Mouse (Mus musculus) liver, postnatal 0 days (tissue): ENCODE results near the gene Irgm1. TPM values are rescaled to one million over a fixed set of nuclear protein-coding genes. Genes with fewer than 3 reads are reported as not detected.

Source experiments
- ATAC-seq: fragments of 200-750 bp; cut with Nextera tagmentation; 2 replicates; pipeline ENCODE4 v1.8.0; 2017; ENCODE audit warnings: mild to moderate bottlenecking, moderate library complexity
- DNase-seq: peaks from one replicate; pipeline ENCODE4 v3.0.0-alpha.2; 2016
- H3K27ac ChIP-seq: fragments of 300-500 bp; sonication (generic); 2 replicates; pipeline ENCODE4 v1.5.1; 2014; ENCODE audit warnings: antibody characterized with exemption, moderate library complexity, mild to moderate bottlenecking, low read depth
- H3K27me3 ChIP-seq: fragments of 300-500 bp; sonication (generic); 2 replicates; pipeline ENCODE4 v1.6.1; 2014; ENCODE audit warnings: low read length, control low read depth, mixed read lengths; ENCODE audit not compliant: insufficient read depth
- H3K36me3 ChIP-seq: fragments of 300-500 bp; sonication (generic); replicated peaks from 2 replicates; pipeline ENCODE4 v1.6.1; 2014; ENCODE audit warnings: mild to moderate bottlenecking, control low read depth, low read length, moderate library complexity, mixed read lengths; ENCODE audit not compliant: insufficient read depth
- H3K4me1 ChIP-seq: fragments of 300-500 bp; sonication (generic); 2 replicates; pipeline ENCODE4 v1.6.1; 2014; ENCODE audit warnings: antibody characterized with exemption, mild to moderate bottlenecking, control low read depth; ENCODE audit not compliant: insufficient read depth
- H3K4me2 ChIP-seq: fragments of 300-500 bp; sonication (generic); 2 replicates; pipeline ENCODE4 v1.6.1; 2014; ENCODE audit warnings: low read depth, mild to moderate bottlenecking, low read length, moderate library complexity, mixed read lengths
- H3K4me3 ChIP-seq: fragments of 300-500 bp; sonication (generic); 2 replicates; pipeline ENCODE4 v1.5.1; 2014; ENCODE audit warnings: low read depth, low read length
- H3K9ac ChIP-seq: fragments of 300-500 bp; sonication (generic); replicated peaks from 2 replicates; pipeline ENCODE4 v1.6.1; 2014; ENCODE audit warnings: mild to moderate bottlenecking, moderate library complexity
- H3K9me3 ChIP-seq: fragments of 300-500 bp; sonication (generic); 2 replicates; pipeline ENCODE4 v1.6.1; 2016; ENCODE audit warnings: mild to moderate bottlenecking, control low read depth, low read length, mixed read lengths
- CTCF ChIP-seq: sonication (generic); IDR thresholded peaks from 2 replicates; pipeline ENCODE4 v1.5.1; 2016; ENCODE audit warnings: antibody characterized with exemption, low read depth
- EP300 ChIP-seq: IDR thresholded peaks from 2 replicates; pipeline ENCODE4 v1.6.1; 2016; ENCODE audit warnings: antibody characterized with exemption, low read depth, mild to moderate bottlenecking
- WGBS: fragments of 180-500 bp; shearing (Covaris S2); extraction: QIAGEN DNeasy Blood & Tissue Kit; methylation state at CpG from one replicate; pipeline ENCODE4 v1.1.7; 2014; ENCODE audit not compliant: insufficient replicate concordance; 5-methylcytosine and 5-hydroxymethylcytosine counted together
- polyA plus RNA-seq: library from polyadenylated mRNA; unstranded; fragments of >200 nt; fragmentation: Nextera tagmentation; extraction: Ambion mirVana; gene quantifications from 2 replicates; pipeline ENCODE4 v1.2.1, GENCODE M21; 2015

Gene Irgm1
- polyA plus RNA-seq, 1 experiment from 2014 or later = 44.1 TPM

DNA sequence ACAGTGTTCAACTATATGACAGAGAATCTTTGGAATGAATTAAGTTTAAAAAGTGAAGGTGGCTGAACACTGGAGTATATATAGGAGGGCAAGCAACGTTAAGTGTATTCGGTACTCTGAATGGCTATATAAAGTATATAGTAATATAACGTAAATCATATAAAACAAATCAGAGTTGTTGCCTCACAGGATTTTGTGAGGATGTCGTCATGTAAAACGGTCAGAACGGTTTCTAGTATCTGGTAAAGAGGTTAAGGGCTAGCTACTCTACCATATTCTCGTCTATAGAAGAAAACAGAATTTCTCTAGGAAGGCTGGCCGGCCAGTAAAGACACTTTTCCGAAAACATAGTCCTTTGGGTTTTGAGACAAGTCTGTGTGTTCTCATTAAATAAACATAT lies 53.7 kb downstream of the Irgm1 start:
- TF ChIP-seq EP300 (no peak), CTCF (no peak)
- Histone ChIP-seq H3K9me3 (no peaks in the 10 kb centered on the region), H3K27ac (peak overlapping the region; percentile 99), H3K36me3 (no peaks in the 10 kb centered on the region), H3K4me1 (peaks cover 38% of the 10 kb centered on the region), H3K4me2 (peak overlapping the region; percentile 78), H3K4me3 (peak overlapping the region; percentile 82), H3K27me3 (no peaks in the 10 kb centered on the region), H3K9ac (peak overlapping the region; percentile 87)
- DNase-seq = no peak
- 5% methylated on average over 9 of the region's 9 CpGs for WGBS
- no peak for ATAC-seq

DNA sequence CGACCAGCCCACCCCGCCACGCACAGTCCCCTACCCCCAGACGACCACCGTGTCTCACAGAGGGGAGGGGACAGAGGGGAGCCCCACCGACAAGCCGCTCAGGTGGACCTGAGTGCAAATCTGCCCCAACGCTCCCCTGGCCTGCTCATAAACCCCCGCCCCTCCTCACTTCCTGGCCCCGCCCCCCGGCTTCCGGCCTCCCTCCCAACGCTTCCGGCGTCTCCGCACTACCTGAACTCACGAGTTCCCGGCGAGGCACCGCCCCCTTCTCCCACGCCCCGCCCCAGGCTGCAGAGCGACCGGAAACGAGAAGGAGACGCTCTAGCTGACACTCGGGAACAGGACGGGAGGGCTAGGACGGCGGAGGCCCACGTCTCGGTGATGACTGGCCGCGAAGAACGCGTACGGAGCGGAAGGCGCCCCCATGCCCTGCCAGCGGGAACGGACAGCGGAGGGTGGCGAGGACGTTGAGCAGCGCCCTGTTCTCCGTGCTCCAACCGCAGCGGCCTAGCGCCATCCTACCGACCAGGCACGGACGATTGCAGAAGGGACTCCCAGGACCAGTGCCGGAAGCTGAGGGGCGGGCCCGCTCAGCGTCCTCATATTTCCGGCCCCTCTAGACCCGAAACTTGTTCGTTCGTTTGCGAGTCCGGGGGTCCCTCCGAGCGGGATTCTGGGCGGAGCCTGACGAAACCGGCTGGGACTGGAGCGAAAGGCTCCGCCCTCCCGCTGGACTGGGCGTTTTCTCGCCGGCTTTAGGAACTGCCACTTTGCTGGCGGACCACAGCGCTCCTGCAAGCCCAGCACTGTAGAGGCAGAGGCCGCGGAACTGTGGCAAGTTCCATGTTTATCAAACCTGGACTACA lies 54.5 kb downstream of the Irgm1 start, which contains the start of gene Trim41:
Gene Trim41 (minus strand): TSS at position 554 of the 866 bp plus-strand sequence.
- H3K27me3 ChIP-seq = no peaks in the 10 kb centered on the region
- peak within 1 kb of the TSS; percentile 87 for H3K9ac ChIP-seq
- H3K27ac ChIP-seq = peak within 1 kb of the TSS; percentile 99
- H3K9me3 ChIP-seq = no peaks in the 10 kb centered on the region
- peaks cover 38% of the 10 kb centered on the region for H3K4me1 ChIP-seq
- WGBS = under 1% methylated on average over 71 of the region's 77 CpGs
- ATAC-seq (peak; percentile 95), DNase-seq (peak; percentile 100)
- peak within 1 kb of the TSS; percentile 82 for H3K4me3 ChIP-seq
- H3K4me2 ChIP-seq = peak within 1 kb of the TSS; percentile 84
- TF ChIP-seq CTCF (peak; percentile 35), EP300 (peak; percentile 68)
- peaks cover 6% of the 10 kb centered on the region for H3K36me3 ChIP-seq

DNA sequence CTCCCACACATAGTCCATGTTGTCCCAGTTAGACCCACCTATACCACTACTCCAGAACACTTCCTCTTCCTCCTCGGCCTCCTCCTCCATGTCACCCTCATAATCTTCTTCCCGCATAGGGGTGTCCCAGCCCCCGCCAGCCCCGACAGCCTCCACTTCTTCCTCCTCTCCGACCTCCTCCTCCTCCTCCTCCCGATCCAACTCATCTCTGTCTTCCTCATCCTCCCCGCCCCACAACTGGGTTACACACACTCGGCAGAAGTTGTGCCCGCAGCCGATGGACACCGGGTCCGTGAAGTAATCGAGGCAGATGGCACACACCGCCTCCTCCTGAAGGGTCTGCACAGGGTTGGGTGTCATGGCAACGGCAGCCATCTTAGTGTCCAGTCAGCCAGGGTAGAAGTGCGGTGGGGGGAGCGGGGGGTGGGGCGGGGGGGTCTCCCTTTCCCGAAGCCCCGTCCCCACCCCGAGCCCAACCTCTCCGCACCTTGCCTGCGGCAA lies 55.2 kb downstream of the Irgm1 start:
- Histone ChIP-seq H3K27ac (peak overlapping the region; percentile 99), H3K9me3 (no peaks in the 10 kb centered on the region), H3K36me3 (peaks cover 13% of the 10 kb centered on the region), H3K9ac (peak overlapping the region; percentile 87), H3K4me3 (peak overlapping the region; percentile 82), H3K27me3 (no peaks in the 10 kb centered on the region), H3K4me1 (peaks cover 38% of the 10 kb centered on the region), H3K4me2 (peak overlapping the region; percentile 84)
- ATAC-seq = no peak
- TF ChIP-seq CTCF (no peak), EP300 (no peak)
- 0% methylated on average over 16 of the region's 23 CpGs for WGBS
- DNase-seq = peak; percentile 63

DNA sequence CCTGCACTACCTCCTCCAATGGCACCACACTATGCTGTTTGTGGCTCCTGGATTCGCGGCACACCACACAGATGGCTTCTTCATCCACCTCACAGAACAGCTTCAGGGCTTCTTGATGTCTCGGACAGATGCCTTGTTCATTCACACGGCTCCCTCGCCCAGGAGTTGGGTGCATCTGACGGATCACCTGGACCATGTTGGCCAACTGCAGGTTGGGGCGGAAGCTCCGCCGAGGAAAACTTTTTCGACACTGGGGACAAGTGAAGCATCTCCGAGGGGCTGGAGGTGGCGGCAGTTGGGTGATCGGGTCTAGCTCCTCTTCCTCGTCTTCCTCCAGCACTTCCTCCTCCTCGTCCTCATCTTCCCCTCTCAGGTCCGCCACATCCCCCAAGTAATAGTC lies 55.6 kb downstream of the Irgm1 start:
- peak overlapping the region; percentile 99 for H3K27ac ChIP-seq
- no peak for ATAC-seq

DNA sequence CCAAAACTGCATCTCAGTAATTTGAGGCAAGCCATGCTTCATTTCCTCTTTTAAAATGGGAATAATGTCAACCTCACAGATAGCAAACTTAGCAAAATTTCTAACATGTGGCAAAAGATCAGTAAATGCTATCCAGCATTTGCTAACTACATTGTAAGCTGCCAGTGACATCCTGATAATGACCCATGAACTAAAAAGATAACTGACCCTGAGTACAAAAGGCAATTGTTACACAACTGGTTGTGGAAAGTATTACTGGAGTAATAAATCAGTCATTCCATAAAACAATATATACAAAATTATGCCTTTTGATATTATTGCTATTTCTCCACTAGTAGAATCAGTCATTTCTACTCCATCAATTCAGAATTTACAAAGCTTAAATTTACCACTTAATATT lies 57.7 kb downstream of the Irgm1 start:
- Histone ChIP-seq H3K4me2 (no peak overlapping the region), H3K9ac (no peak overlapping the region), H3K27ac (no peak overlapping the region), H3K9me3 (no peaks in the 10 kb centered on the region), H3K4me1 (peaks cover 27% of the 10 kb centered on the region), H3K27me3 (no peaks in the 10 kb centered on the region), H3K4me3 (no peak overlapping the region), H3K36me3 (peaks cover 35% of the 10 kb centered on the region)
- DNase-seq = no peak
- ATAC-seq = no peak
- no peak for TF ChIP-seq CTCF

More for the DNA sequence above, 55.6 kb downstream of the Irgm1 start:
- no peak for DNase-seq
- Histone ChIP-seq H3K36me3 (peaks cover 16% of the 10 kb centered on the region), H3K27me3 (no peaks in the 10 kb centered on the region), H3K4me3 (peak overlapping the region; percentile 82), H3K9ac (peak overlapping the region; percentile 17; the same call in 1 of the 2 replicates), H3K4me1 (peaks cover 38% of the 10 kb centered on the region), H3K4me2 (peak overlapping the region; percentile 84), H3K9me3 (no peaks in the 10 kb centered on the region)
- TF ChIP-seq CTCF (no peak), EP300 (no peak)
- WGBS = 52% methylated on average over 16 of the region's 16 CpGs

Other genes starting within 250 kb of the Irgm1 start
- 397 and 398 TPM in 2 replicates for gene Rack1, start 71.4 kb downstream of the Irgm1 start, polyA plus RNA-seq
- 2.2 and 2.3 TPM in 2 replicates for gene Trim41, start 54.3 kb downstream of the Irgm1 start, polyA plus RNA-seq
- gene Trim7, start 45.5 kb downstream of the Irgm1 start, polyA plus RNA-seq = 0.48 and 0.52 TPM in 2 replicates
- gene Gm12184, start 45.0 kb downstream of the Irgm1 start, polyA plus RNA-seq = 4.9 and 5.0 TPM in 2 replicates
- 0.66 and 0.86 TPM in 2 replicates for gene Gm5431, start 30.5 kb upstream of the Irgm1 start, polyA plus RNA-seq
- 4.2 and 4.5 TPM in 2 replicates for gene Psme2b, start 74.5 kb upstream of the Irgm1 start, polyA plus RNA-seq
- 0.16 and 0.17 TPM in 2 replicates for gene Olfr56, start 107.2 kb upstream of the Irgm1 start, polyA plus RNA-seq
- gene 9930111J21Rik1, start 107.7 kb upstream of the Irgm1 start, polyA plus RNA-seq = 0.67 and 1.2 TPM in 2 replicates
- 0.05 TPM in 1 of 2 replicates, not detected in the other for gene Gm12185, start 120.5 kb upstream of the Irgm1 start, polyA plus RNA-seq
- gene Tgtp1, start 122.5 kb upstream of the Irgm1 start, polyA plus RNA-seq = 36.5 and 38.9 TPM in 2 replicates
- 1.2 and 1.4 TPM in 2 replicates for gene 9930111J21Rik2, start 179.6 kb upstream of the Irgm1 start, polyA plus RNA-seq
- gene Tgtp2, start 192.5 kb upstream of the Irgm1 start, polyA plus RNA-seq = 5.1 and 7.1 TPM in 2 replicates
- 29.7 and 29.8 TPM in 2 replicates for gene Ifi47, start 204.9 kb upstream of the Irgm1 start, polyA plus RNA-seq
- not detected in 2 replicates for gene Olfr1396, start 243.2 kb upstream of the Irgm1 start, polyA plus RNA-seq